Mouse (Mus musculus): ENCODE data around the gene Olfr672. TPM values are rescaled to one million over a fixed set of nuclear protein-coding genes. Genes with fewer than 3 reads are reported as not detected.

The Olfr672 gene
- total RNA-seq (2023): not detected

GRCm38 (mm10) chr7:105001929-105002328, at the start of gene Olfr672:
Gene Olfr672, minus strand, starts transcription at chr7:105002029.

GRCm38 (mm10) chr7:105032398-105032797, 30.6 kb upstream of the Olfr672 start, which contains the start of gene Olfr676:
Gene Olfr676, plus strand, starts transcription at chr7:105032698.

GRCm38 (mm10) chr7:105028360-105028759, 26.5 kb upstream of the Olfr672 start, which contains the start of gene Olfr675:
Gene Olfr675, minus strand, starts transcription at chr7:105028460.

GRCm38 (mm10) chr7:104979026-104979425, 22.8 kb downstream of the Olfr672 start, which contains the start of gene Olfr671:
Gene Olfr671, minus strand, starts transcription at chr7:104979126.

GRCm38 (mm10) chr7:104962520-104962919, 39.3 kb downstream of the Olfr672 start, which contains the start of gene Olfr670:
Gene Olfr670, minus strand, starts transcription at chr7:104962620.

Other genes with a start within 250 kb of the Olfr672 start
- gene Usp17le, start 224.6 kb downstream of the Olfr672 start, total RNA-seq (2023): not detected
- gene Usp17lb, start 159.4 kb downstream of the Olfr672 start, total RNA-seq (2023): not detected
- gene Usp17la, start 145.0 kb downstream of the Olfr672 start, total RNA-seq (2023): not detected
- not detected for gene Olfr665, start 124.0 kb downstream of the Olfr672 start, total RNA-seq (2023)
- not detected for gene Olfr666, start 106.1 kb downstream of the Olfr672 start, total RNA-seq (2023)
- gene Olfr667, start 80.5 kb downstream of the Olfr672 start, total RNA-seq (2023): not detected
- gene Olfr668, start 74.0 kb downstream of the Olfr672 start, total RNA-seq (2023): not detected
- not detected for gene Olfr669, start 67.8 kb downstream of the Olfr672 start, total RNA-seq (2023)
- gene Olfr670, start 39.4 kb downstream of the Olfr672 start, total RNA-seq (2023): not detected
- not detected for gene Olfr671, start 22.9 kb downstream of the Olfr672 start, total RNA-seq (2023)
- not detected for gene Olfr675, start 26.4 kb upstream of the Olfr672 start, total RNA-seq (2023)
- gene Olfr676, start 30.7 kb upstream of the Olfr672 start, total RNA-seq (2023): not detected
- not detected for gene Olfr677, start 49.3 kb upstream of the Olfr672 start, total RNA-seq (2023)
- not detected for gene Olfr678, start 62.4 kb upstream of the Olfr672 start, total RNA-seq (2023)
- not detected for gene Olfr679, start 79.2 kb upstream of the Olfr672 start, total RNA-seq (2023)
- not detected for gene Olfr680-ps1, start 90.8 kb upstream of the Olfr672 start, total RNA-seq (2023)
- not detected for gene Olfr681, start 114.8 kb upstream of the Olfr672 start, total RNA-seq (2023)
- gene Olfr683, start 145.0 kb upstream of the Olfr672 start, total RNA-seq (2023): not detected
- not detected for gene Olfr684, start 161.6 kb upstream of the Olfr672 start, total RNA-seq (2023)
- gene Olfr685, start 184.0 kb upstream of the Olfr672 start, total RNA-seq (2023): not detected
- not detected for gene Olfr686, start 205.5 kb upstream of the Olfr672 start, total RNA-seq (2023)